Mouse (Mus musculus): Measurements from ENCODE around the gene Btnl10. TPM values are rescaled to one million over a fixed set of nuclear protein-coding genes. Genes with fewer than 3 reads are reported as not detected.

The Btnl10 gene
- polyA plus RNA-seq, 1 experiment from 2014 or later: not detected

DNA sequence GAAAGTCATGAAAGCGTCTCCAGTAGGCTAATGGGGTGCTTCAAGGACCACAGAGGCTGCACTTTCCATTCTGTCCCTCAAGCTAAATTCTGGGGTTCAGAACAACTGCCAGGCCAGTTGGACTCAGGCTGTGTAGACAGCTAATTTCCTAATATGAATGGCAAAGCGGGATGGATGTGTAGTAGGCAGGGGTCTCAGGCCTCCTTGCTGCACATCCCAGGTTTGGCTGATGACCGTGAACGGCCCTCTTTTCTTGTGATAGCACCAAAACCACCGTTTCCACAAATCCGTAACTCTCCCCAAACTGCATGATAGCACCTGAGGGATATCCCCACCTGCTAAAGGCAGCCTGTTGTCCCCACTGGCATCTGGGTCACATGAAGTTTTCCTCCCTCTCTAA lies 40.8 kb downstream of the Btnl10 start:
- Histone ChIP-seq H3K9me3 (ENCODE audit: control insufficient read depth, low read depth, low read length) (peaks cover 4% of the 10 kb centered on the region; the same call in 1 of the 2 replicates), H3K9ac (replicated peaks; ENCODE audit: low read depth, low read length) (no peak overlapping the region), H3K36me3 (ENCODE audit: control insufficient read depth, insufficient read depth, low read length) (peaks cover 4% of the 10 kb centered on the region), H3K4me2 (replicated peaks; ENCODE audit: low read depth, low read length) (no peak overlapping the region), H3K27ac (ENCODE audit: low read length) (no peak overlapping the region; the same call in 1 of the 2 replicates), H3K27me3 (ENCODE audit: control insufficient read depth, insufficient read depth, low read length) (0 out of 2 replicates have a peak, but pooled peaks cover 3% of the 10 kb centered on the region), H3K4me3 (ENCODE audit: low read depth, low read length) (no peak overlapping the region), H3K4me1 (ENCODE audit: control insufficient read depth, insufficient read depth, low read length) (peaks cover 18% of the 10 kb centered on the region)
- WGBS: 86% methylated on average over 6 of the region's 6 CpGs
- no peak for ATAC-seq (ENCODE audit: insufficient number of reproducible peaks, insufficient read depth, low FRiP score, low read depth)

- peaks cover 4% of the 10 kb centered on the region for H3K36me3 ChIP-seq (ENCODE audit: control insufficient read depth, insufficient read depth, low read length)
- peaks cover 4% of the 10 kb centered on the region; the same call in 1 of the 2 replicates for H3K9me3 ChIP-seq (ENCODE audit: control insufficient read depth, low read depth, low read length)
- no peak for ATAC-seq (ENCODE audit: insufficient number of reproducible peaks, insufficient read depth, low FRiP score, low read depth)
- peaks cover 18% of the 10 kb centered on the region for H3K4me1 ChIP-seq (ENCODE audit: control insufficient read depth, insufficient read depth, low read length)
- H3K4me2 ChIP-seq (replicated peaks; ENCODE audit: low read depth, low read length): peak overlapping the region; percentile 89
- 29% methylated on average over 15 of the region's 15 CpGs for WGBS
- 0 out of 2 replicates have a peak, but pooled peaks cover 3% of the 10 kb centered on the region for H3K27me3 ChIP-seq (ENCODE audit: control insufficient read depth, insufficient read depth, low read length)
- H3K9ac ChIP-seq (replicated peaks; ENCODE audit: low read depth, low read length): no peak overlapping the region
- H3K4me3 ChIP-seq (ENCODE audit: low read depth, low read length): peak overlapping the region; percentile 46
- no peak overlapping the region for H3K27ac ChIP-seq (ENCODE audit: low read length)
Observed at GRCm38 (mm10) chr11:58959186-58959825, 41.6 kb downstream of the Btnl10 start.

DNA sequence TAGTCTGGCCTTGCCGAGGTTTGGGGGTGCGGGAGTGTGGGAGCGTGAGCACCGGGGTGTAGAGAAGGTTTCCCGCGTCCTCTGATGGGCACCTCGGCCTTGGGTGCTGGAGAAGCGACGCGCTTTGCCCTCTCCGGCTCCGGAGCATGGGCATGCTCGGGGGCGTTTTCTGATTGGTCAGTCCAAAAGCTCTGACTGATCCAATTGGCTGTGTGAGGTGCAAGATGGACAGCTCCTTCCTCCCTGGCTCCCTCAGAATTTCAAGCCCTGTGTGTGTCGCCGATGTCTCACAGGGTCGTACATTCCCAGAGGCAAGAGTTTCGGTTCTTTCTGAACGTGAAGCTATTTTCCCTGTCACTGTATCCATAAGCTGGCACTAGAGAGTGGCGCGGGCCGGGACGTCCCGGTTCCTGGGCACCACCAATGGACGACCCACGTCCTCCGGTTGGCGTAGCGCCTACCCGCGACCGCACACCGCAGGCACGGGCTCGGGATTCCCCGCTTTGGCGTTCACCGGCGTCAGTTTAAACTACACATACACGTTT lies 42.3 kb downstream of the Btnl10 start:
- WGBS: 6% methylated on average over 40 of the region's 40 CpGs
- peaks cover 4% of the 10 kb centered on the region; the same call in 1 of the 2 replicates for H3K9me3 ChIP-seq (ENCODE audit: control insufficient read depth, low read depth, low read length)
- H3K27me3 ChIP-seq (ENCODE audit: control insufficient read depth, insufficient read depth, low read length): 0 out of 2 replicates have a peak, but pooled peaks cover 3% of the 10 kb centered on the region
- H3K4me1 ChIP-seq (ENCODE audit: control insufficient read depth, insufficient read depth, low read length): peaks cover 18% of the 10 kb centered on the region
- ATAC-seq (ENCODE audit: insufficient number of reproducible peaks, insufficient read depth, low FRiP score, low read depth): peak; percentile 83
- H3K36me3 ChIP-seq (ENCODE audit: control insufficient read depth, insufficient read depth, low read length): peaks cover 4% of the 10 kb centered on the region
- no peak overlapping the region for H3K27ac ChIP-seq (ENCODE audit: low read length)
- peak overlapping the region; percentile 89 for H3K4me2 ChIP-seq (replicated peaks; ENCODE audit: low read depth, low read length)
- H3K4me3 ChIP-seq (ENCODE audit: low read depth, low read length): peak overlapping the region; percentile 46
- H3K9ac ChIP-seq (replicated peaks; ENCODE audit: low read depth, low read length): peak overlapping the region; percentile 18; the same call in 1 of the 2 replicates

GRCm38 (mm10) chr11:58961364-58962177 lies 43.9 kb downstream of the Btnl10 start:
- 0 out of 2 replicates have a peak, but pooled peaks cover 3% of the 10 kb centered on the region for H3K27me3 ChIP-seq (ENCODE audit: control insufficient read depth, insufficient read depth, low read length)
- no peak overlapping the region for H3K4me2 ChIP-seq (replicated peaks; ENCODE audit: low read depth, low read length)
- H3K9ac ChIP-seq (replicated peaks; ENCODE audit: low read depth, low read length): no peak overlapping the region
- WGBS: 60% methylated on average over 50 of the region's 50 CpGs
- H3K27ac ChIP-seq (ENCODE audit: low read length): no peak overlapping the region
- no peak for ATAC-seq (ENCODE audit: insufficient number of reproducible peaks, insufficient read depth, low FRiP score, low read depth)
- peaks cover 4% of the 10 kb centered on the region for H3K36me3 ChIP-seq (ENCODE audit: control insufficient read depth, insufficient read depth, low read length)
- peaks cover 4% of the 10 kb centered on the region; the same call in 1 of the 2 replicates for H3K9me3 ChIP-seq (ENCODE audit: control insufficient read depth, low read depth, low read length)
- H3K4me3 ChIP-seq (ENCODE audit: low read depth, low read length): no peak overlapping the region
- H3K4me1 ChIP-seq (ENCODE audit: control insufficient read depth, insufficient read depth, low read length): peaks cover 16% of the 10 kb centered on the region

GRCm38 (mm10) chr11:58963543-58963942 lies 45.8 kb downstream of the Btnl10 start:
- 0 out of 2 replicates have a peak, but pooled peaks cover 3% of the 10 kb centered on the region for H3K27me3 ChIP-seq (ENCODE audit: control insufficient read depth, insufficient read depth, low read length)
- H3K4me3 ChIP-seq (ENCODE audit: low read depth, low read length): no peak overlapping the region
- H3K9ac ChIP-seq (replicated peaks; ENCODE audit: low read depth, low read length): no peak overlapping the region
- H3K4me1 ChIP-seq (ENCODE audit: control insufficient read depth, insufficient read depth, low read length): peaks cover 7% of the 10 kb centered on the region
- no peaks in the 10 kb centered on the region for H3K36me3 ChIP-seq (ENCODE audit: control insufficient read depth, insufficient read depth, low read length)
- no peak for ATAC-seq (ENCODE audit: insufficient number of reproducible peaks, insufficient read depth, low FRiP score, low read depth)
- H3K4me2 ChIP-seq (replicated peaks; ENCODE audit: low read depth, low read length): no peak overlapping the region
- 37% methylated on average over 17 of the region's 17 CpGs for WGBS
- peaks cover 4% of the 10 kb centered on the region; the same call in 1 of the 2 replicates for H3K9me3 ChIP-seq (ENCODE audit: control insufficient read depth, low read depth, low read length)
- no peak overlapping the region for H3K27ac ChIP-seq (ENCODE audit: low read length)

DNA sequence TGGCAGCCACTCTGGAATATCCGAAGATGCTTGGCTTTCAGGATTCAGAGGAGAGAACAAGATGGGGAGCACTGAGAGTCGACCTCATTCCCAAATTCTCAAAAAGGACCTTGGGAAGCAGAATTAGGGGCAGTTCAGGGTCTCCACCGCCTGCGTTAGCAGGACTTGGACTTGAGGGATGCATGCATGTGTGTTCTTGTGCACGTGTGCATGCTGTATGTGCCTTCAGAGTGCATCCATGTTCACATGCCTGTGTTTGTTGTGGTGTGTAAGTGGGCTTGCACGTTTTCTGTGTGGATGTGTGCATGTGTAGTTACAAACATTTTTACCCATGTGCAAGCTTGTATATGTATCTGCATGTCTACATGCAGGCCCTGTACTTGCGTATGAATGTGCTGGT lies 46.5 kb downstream of the Btnl10 start:
- WGBS: 84% methylated on average over 7 of the region's 7 CpGs

DNA sequence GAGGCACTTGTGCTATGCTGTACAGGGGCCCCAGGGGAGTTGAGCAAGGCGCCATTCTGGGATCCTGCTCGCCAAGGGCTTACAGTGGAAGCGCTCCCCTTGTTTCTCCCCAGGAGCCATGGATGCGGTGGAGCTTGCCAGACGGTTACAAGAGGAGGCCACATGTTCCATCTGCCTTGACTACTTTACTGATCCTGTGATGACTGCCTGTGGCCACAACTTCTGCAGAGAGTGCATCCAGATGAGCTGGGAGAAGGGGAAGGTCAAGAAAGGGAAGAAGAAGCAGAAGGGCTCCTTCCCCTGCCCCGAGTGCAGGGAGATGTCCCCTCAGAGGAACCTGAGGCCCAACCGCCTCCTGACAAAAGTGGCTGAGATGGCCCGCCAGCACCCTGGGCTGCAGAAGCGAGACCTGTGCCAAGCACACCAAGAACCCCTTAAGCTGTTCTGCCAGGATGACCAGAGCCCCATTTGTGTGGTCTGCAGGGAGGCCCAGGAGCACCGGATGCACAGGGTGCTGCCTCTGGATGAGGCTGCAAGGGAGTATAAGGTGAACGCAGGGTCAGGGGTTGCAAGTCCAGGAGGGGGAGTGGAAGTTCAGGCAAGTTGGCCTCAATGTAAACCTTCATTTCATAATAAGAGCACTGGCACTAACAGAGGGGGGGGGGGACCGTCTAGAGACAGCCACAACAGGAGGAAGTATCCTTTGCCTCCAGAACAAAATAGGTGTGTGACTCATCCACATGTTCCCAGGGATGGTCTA lies 47.5 kb downstream of the Btnl10 start:
- Histone ChIP-seq H3K4me3 (ENCODE audit: low read depth, low read length) (no peak overlapping the region), H3K9me3 (ENCODE audit: control insufficient read depth, low read depth, low read length) (peaks cover 4% of the 10 kb centered on the region; the same call in 1 of the 2 replicates), H3K36me3 (ENCODE audit: control insufficient read depth, insufficient read depth, low read length) (no peaks in the 10 kb centered on the region), H3K4me2 (replicated peaks; ENCODE audit: low read depth, low read length) (no peak overlapping the region), H3K27me3 (ENCODE audit: control insufficient read depth, insufficient read depth, low read length) (0 out of 2 replicates have a peak, but pooled peaks cover 3% of the 10 kb centered on the region), H3K9ac (replicated peaks; ENCODE audit: low read depth, low read length) (no peak overlapping the region), H3K27ac (ENCODE audit: low read length) (no peak overlapping the region), H3K4me1 (ENCODE audit: control insufficient read depth, insufficient read depth, low read length) (no peaks in the 10 kb centered on the region)
- 43% methylated on average over 12 of the region's 12 CpGs for WGBS
- no peak for ATAC-seq (ENCODE audit: insufficient number of reproducible peaks, insufficient read depth, low FRiP score, low read depth)

More for the DNA sequence above, 46.5 kb downstream of the Btnl10 start:
- Histone ChIP-seq H3K4me1 (ENCODE audit: control insufficient read depth, insufficient read depth, low read length) (peaks cover 6% of the 10 kb centered on the region), H3K4me2 (replicated peaks; ENCODE audit: low read depth, low read length) (no peak overlapping the region), H3K27me3 (ENCODE audit: control insufficient read depth, insufficient read depth, low read length) (0 out of 2 replicates have a peak, but pooled peaks cover 3% of the 10 kb centered on the region), H3K9ac (replicated peaks; ENCODE audit: low read depth, low read length) (no peak overlapping the region), H3K4me3 (ENCODE audit: low read depth, low read length) (no peak overlapping the region), H3K27ac (ENCODE audit: low read length) (no peak overlapping the region), H3K9me3 (ENCODE audit: control insufficient read depth, low read depth, low read length) (peaks cover 4% of the 10 kb centered on the region; the same call in 1 of the 2 replicates), H3K36me3 (ENCODE audit: control insufficient read depth, insufficient read depth, low read length) (no peaks in the 10 kb centered on the region)
- no peak for ATAC-seq (ENCODE audit: insufficient number of reproducible peaks, insufficient read depth, low FRiP score, low read depth)

Data from stomach, embryonic 14.5 days (tissue).